Mouse (Mus musculus): ENCODE measurements around the gene Hrh2. TPM values are rescaled to one million over a fixed set of nuclear protein-coding genes. Genes with fewer than 3 reads are reported as not detected.

Hrh2 gene
- under 1 TPM; 0.05 to 0.19 TPM for total RNA-seq (2021)
- long read RNA-seq, experiment 1 = 0 reads
- long read RNA-seq, experiment 2 = 0 reads

DNA sequence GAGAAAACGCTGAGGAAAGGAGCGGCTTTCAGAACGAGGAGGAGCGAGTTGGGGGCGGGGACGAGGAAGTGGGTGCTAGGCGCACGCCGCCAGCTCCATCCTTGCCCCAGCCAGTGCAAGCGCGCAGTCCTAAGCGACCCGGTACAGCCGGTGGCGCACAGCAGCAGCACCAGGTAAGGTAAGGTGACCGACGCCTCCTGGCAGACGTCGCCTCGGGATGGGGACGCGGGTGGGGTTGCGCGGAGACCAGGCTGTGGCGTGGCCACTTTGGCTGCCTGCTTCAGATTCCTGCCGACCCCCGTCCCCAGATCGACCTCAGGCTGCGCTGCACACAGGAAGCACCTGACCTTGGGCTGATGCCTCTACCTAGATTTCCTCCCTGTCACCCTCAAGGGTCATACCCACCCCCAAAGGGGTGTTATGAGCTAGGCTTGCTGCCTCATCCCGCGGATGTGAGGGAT, at the start of gene Hrh2:
Hrh2 (plus strand) TSS at position 109 of the 461 bp plus-strand sequence.
- DNase-seq (ENCODE audit: low spot score) = peak; percentile 29

DNA sequence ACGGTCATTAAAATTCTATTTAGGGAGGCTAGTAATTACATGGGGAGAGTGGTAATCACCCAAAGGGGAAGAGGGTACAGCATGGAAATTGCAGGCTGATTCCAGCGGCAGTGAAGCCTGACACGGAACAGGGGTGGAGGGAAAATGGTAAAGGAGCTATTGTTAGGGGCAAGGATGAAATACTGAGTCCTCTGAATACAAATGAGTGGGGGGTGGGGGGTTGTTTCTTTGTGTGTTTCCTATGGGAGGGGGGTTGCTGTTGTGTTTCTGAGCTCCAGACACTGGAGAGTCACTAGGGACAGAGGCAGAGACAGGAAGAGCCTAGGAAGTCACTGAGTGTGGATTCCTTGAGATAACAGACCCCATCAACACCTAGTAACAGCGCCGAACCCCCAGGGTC, 48.1 kb upstream of the Hrh2 start:
- no peak for DNase-seq (ENCODE audit: low spot score)

DNA sequence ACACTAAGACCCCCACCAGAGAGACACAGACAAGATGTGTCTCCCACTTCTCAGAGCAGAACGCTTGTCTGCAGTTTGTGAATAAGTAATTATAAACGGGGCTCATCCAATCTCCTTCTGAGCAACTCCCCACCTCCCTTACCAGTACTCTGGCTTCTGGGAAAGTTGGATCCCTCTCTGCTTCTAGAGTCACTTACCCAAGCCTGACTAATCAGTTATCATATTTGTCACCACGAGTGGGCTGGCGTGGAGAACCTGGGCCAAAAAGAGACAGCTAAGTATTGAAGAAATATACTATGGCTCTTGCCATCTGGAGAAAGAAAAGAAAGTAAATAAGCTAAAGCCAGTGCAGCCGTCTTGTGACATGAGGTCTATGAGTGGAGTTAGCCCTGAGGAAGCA, 47.3 kb upstream of the Hrh2 start:
- DNase-seq (ENCODE audit: low spot score) = no peak

DNA sequence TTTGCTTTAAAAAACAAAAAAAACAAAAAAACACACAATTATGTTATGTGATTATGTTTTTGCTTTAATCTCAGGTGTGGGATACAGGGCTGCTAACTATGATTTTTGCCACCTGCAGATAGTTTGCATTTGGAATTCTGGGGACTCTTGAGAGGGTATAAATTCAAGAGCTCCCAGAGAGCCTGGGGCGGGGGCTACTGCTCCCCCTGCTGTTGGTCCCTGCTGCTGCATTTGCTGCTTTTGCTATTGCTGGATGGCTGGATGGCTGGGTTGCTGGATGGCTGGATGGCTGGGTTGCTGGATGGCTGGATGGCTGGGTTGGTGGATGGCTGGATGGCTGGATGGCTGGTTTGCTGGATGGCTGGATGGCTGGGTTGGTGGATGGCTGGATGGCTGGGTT, 44.6 kb upstream of the Hrh2 start:
- DNase-seq (ENCODE audit: low spot score) = no peak

DNA sequence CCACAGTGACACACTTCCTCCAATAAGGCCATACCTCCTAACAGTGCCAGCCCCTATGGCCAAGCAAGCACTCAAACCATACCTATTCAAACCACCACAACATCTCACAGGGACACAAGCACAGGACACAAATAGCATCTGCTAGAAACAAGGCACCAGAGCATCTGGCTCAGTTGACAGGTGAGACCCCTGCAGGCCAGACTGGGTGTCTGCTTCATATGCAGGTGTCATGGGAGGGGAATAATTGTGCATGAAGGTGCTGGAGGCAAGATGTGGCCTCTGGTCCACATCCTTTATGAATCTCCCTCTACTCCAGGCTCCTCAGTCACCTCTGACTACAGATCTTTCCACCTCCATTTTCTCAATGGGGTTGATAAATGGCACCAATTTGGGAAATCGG, 39.5 kb upstream of the Hrh2 start:
- no peak for DNase-seq (ENCODE audit: low spot score)

DNA sequence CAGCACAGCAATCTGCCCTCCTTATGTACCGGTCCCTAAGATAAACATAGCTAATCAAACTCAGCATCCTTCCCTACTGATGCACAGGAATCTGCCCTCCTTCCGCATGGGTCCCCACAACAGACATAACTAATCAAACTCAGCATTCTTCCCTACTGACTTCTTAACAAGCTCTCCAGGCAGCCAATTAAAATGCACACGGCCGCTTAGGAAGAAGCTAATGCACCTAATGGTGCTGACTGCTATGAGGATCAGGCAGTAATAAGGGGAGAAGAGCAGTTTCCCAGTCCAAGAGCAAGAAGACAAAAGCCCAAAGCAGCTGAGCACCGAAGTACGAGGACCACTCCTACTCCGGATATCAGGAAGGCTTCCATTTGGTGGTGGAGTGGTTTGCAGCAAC, 39.0 kb upstream of the Hrh2 start:
- no peak for DNase-seq (ENCODE audit: low spot score)

DNA sequence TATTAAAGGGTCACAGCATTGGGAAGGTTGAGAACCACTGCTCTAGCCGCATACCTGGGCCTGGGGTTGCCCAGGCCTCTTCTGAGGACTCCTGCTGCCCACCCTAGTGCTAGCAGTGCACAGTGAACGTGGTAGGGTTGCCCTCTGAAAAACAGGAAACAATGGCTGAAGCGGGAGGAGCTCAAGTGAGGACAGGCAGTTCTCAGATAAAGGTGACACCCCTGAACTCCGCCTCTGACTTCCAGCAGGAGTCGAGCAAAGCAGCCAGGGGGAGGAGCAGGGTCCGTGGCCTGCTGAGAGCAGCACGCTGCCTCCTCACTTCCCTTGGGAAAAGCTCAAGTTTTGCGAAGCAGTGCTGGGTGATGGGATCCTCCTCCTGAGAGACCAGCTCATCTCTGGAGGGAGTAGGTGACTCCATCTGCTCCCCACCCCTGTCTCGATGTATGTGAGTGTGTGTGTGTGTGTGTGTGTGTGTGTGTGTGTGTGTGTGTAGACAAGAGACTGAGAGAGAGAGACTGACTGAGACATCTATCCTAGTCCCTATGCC, 38.2 kb upstream of the Hrh2 start:
- no peak for DNase-seq (ENCODE audit: low spot score)

DNA sequence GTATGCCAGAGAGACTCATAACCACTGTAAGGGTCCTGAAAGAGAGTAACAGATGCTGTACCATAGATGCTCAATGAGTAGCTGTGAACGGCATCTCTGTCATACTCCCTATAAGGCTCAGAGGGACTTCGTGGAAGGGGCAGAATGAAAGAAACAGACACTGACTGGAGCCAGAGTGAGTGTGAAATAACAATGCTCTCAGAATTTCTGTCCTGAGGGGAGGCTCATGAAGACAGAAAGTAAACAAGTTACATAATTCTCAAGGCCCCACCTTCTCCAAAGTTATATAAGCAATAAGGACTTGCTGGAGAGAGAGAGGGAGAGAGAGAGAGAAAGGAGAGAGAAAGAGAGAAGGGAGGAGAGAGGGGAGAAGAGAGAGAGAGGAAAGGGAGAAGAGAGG, 36.1 kb upstream of the Hrh2 start:
- no peak for DNase-seq (ENCODE audit: low spot score)

DNA sequence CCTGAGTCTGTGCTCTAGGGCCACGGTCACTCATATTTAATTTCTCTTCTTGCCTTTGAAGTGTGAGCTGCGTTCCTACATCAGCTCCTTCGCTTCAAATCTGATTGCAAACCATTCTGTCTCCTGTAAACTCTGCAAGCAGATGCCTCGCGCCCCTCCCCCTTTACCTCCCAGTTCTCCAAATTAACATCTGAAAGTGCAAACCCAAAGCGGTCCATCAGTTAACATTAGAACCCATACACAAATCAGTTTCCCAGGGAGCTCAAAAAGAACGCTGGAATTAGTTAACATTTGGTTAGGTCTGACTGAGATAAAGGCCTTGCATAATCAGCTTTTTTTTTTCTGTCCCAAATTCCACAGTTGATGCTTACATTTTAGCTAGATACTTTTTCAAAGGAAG, 32.7 kb upstream of the Hrh2 start:
- no peak for DNase-seq (ENCODE audit: low spot score)

DNA sequence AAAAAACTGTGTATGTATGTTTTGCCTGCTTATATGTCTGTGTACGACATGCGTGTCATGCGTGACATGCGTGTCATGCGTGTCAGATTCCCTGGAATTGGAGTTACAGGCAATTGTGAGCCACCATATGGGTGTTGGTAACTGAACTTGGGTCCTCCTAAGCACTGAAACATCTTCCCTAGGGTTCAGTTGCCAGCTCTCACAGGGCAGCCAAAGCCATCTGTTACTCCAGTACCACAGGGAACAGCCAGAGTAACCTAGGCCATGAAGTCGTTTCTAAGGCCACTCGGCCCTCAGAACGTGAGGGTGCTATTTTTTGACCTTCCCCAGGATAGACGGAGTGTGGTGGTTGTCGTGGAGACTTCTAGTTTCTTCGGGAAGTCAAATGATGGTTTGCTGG, 32.2 kb upstream of the Hrh2 start:
- DNase-seq (ENCODE audit: low spot score) = no peak

DNA sequence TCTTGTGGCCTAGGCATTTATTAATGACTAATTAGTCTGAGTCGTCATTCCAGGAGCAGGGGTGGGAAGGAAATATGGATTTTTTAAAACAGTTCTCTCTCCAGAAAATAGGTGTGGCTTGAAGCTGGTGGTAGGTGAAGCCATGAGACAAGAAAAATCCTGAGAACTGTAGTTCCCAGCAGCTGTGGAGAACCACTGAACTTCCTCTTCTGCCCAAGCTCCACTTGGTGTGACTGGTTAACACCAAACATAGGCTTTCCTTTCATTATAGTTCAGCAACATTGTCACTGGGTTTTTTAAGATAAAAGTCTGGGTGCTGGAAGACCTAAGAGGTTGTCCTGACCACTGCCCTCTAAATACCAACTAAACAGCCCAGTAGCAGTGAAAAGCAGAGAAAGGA, 31.4 kb upstream of the Hrh2 start:
- DNase-seq (ENCODE audit: low spot score) = no peak

DNA sequence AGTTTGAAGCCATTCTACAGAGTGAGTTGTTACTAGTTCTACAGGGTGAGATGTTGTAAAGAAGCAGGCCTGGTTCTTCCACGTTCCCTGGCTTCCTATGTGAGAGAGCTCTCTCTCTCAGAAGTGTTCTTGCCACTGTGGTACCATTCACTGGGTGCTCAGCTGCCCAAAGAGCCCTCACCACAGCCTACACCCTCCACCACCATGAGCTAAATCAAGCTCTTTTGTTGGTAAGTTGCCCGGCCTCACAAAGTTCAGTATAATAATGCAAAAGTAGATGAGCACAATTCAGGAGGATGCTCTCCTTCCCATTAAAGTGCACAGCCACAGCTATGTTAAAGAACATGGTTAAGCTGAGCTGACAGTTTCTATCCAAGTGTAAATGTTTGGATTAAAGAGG, 30.4 kb upstream of the Hrh2 start:
- DNase-seq (ENCODE audit: low spot score) = no peak

DNA sequence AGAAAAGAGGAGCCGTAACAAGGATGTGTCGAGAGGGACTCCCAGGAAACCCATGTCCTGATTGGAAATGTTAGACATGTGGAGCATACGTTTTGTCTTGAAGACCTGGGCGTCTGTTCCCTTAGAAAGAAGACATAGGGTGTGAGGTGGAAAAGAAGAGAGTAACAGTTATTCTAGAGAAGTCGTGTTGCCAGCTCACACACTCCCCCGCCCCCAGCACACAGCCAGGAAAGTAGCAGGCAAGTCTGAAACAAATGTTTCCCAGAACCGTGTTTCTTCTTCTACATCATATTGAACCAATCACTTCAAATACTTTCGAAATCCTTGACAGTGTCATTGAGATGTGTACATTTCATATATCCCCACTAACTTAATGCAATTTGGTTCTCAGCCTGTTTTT, 28.6 kb upstream of the Hrh2 start:
- no peak for DNase-seq (ENCODE audit: low spot score)

DNA sequence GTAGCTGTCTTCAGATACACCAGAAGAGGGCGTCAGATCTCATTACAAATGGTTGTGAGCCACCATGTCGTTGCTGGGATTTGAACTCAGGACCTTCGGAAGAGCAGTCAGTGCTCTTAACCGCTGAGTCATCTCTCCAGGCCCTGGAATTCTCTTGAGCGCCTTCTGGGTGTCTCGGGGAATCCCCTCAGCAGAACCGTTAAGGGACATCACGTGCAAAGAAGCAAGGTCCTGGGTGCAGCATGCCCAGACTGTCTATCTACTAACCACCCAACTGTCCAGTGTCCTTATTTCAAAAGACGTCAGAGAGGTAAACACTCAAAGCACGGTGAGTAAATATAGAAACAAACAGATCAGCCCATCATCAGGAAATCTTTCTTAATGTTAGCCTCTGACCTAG, 27.5 kb upstream of the Hrh2 start:
- no peak for DNase-seq (ENCODE audit: low spot score)

DNA sequence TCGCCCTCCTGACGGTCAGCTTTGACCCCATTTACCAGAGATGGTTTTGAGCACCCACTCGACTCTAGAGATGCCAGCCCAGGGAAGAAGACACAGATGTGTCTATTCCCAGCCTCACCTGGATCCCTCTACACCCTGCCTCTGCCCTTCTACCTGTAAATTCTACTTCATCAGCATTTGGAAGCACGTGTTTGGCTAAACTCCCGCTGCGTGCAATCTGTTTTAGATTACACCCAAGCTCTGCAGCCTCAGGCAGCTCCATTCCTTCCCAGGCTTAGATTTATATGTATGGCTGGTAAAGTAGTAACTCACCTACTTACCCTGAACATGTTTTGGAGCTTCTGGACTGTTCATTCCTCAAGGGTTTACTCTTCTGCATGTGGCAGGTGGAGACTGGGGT, 26.9 kb upstream of the Hrh2 start:
- no peak for DNase-seq (ENCODE audit: low spot score)

DNA sequence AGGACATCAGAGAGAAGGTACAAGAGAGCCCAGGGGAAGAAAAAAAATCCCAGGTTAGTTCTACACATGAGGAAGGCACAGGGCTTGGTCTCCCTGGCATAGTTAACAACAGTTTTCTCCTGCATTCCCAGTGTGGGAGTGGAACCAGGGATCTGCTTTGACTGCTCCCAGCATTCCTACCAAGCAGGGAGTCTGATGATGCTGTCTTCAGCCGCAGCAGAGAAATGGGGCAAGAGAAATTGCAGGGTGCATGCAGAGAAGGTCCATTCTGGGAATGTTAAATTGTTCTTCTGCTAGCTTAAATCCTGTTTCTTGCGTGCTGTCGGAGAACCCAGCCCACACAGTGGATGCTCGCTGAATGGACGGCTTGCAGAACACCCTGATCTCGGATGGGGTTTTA, 26.2 kb upstream of the Hrh2 start:
- DNase-seq (ENCODE audit: low spot score) = no peak

DNA sequence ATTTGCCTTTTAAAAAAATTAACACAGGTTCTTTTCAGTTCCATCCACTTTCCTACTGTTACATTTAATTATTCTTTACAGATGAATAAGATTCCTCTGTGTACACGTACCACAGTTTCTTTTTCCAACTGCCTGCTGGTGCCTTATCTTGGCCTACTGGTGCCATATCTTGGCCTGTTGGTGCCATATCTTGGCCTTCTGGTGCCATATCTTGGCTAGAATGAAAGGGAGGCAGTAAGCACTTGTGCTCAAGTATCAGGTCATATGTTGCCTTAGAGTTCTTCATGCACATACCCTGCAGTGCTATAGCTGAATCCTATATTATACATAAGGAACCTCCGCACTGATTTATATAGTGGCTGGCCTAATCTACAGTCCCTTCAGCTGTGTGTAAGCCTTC, 24.9 kb upstream of the Hrh2 start:
- DNase-seq (ENCODE audit: low spot score) = no peak

DNA sequence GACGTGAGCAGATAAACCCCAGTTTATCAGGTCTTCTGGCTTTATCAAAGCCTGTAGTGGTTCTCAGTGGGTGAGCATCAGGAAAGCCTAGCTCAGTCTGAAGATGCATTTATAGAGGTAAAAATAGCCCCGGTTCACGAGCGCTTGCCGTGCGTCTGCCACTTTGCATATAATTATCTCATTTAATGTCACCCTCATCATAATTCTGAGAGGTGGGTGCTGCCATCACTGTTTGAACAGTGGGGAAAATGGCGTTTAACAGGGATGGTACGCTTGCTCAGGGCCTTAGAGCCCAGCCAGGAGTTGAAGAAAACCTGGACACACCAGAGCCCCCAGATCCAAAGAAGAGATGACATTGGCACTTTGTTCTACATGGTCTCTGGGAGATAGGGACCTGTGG, 23.3 kb upstream of the Hrh2 start:
- no peak for DNase-seq (ENCODE audit: low spot score)

DNA sequence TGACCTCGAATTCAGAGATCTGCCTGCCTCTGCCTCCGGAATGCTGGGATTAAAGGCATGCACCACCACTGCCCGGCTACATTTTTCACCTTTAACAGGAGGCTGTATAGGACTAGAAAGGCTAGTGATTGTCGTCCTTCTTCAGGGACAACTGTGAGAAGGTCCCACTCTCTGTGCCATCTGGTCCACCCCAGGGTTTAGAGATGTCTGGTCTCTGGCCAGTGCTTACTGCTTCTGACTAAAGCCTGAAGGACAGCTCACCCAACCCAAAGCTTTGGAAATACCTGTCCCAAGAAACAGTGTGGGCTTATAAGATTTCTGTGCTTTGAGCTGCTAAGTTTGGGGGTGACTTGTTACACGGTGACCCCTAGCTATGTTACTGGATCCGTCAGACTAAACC, 21.6 kb upstream of the Hrh2 start:
- no peak for DNase-seq (ENCODE audit: low spot score)

DNA sequence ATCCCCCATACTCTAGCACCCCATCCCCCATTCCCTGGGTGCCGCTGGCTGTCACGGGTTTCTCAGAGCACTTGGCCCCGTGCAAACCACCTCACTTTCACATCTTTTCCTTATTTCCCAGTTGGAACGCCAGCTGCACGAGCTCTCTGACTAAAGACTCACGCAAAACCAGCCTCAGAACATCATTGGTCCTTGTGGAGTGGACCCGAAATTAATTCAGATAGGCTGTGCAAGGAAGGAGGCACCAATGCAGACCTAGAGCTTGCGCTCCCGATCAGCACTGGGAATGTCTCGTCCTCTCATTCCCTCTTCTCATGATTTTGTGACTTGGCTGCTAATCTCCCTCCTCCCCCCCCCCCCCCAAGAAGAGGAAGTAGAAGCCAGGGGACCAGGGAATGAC, 20.6 kb upstream of the Hrh2 start:
- DNase-seq (ENCODE audit: low spot score) = no peak

DNA sequence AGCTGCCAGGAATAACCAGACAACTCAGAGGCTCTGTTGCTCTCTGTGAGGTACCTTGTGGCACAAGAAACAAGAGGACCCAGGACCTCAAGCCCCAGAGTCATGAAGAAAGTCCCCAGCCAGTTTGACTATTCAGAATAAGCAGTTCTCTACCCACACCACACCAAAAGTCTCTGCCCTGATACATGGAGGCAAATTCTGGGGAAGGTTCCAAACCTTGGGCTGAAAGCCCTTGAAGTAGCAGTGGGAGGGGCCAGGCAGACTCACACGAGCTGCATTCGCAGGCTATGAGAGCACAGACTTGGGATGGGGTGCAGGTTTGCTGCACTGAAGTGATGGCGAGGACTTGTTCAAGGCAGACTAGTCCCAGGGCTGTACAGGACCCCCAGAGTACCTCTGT, 20.2 kb upstream of the Hrh2 start:
- DNase-seq (ENCODE audit: low spot score) = no peak

DNA sequence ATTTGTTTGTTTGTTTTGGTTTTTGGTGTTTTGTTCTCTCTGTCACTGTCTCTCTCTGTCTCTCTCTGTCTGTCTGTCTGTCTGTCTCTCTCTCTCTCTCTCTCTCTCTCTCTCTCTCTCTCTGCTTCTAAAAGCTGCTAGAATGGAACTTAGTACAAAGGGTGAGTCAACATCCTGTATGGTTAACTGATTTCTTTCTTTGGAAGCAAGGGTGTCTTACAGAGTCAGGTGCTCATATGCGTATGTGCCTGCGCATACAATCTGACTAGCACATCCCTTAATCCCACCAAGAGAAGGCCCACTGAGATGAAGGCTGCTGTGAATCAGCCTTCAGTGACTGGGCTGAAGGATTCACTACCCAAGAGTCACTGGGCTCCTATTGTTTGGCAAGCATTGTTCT, 18.0 kb upstream of the Hrh2 start:
- no peak for DNase-seq (ENCODE audit: low spot score)

DNA sequence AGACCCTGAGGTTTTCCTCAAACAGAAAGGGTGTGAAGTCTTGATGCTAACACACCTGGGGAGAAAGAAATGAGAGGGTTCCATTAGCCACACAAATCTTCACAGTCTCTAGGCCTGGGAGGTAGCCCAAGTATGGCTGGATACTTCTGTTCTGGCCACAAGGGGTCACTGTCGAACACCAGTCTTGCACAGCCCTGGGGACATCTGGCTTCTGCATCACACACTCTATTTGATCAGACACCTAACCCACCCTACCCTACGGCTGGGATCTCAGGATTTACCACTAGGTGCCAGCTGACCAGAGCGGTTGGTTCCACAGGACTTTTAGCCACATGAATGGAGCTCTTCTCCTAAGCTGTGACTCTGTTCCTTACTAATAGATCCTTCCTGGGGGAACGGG, 17.2 kb upstream of the Hrh2 start:
- no peak for DNase-seq (ENCODE audit: low spot score)

DNA sequence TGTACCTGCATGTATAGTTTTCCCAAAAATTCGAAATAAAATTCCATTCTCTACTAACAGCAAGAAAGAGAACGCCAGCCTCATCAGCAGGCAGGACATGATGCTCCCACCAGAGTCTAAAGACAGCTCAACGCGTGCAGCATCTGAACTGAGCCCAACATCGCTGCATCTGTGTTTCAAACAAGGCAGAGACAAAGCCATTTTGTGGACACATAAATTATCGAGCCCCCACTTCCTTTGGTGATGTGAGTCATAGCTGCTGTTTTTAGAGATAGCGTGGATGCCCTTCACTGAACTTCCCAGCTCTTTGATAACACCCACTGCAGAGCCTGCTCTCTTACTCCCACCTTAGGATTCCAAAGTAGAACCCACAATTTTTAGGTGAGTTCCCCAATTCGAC, 16.5 kb upstream of the Hrh2 start:
- DNase-seq (ENCODE audit: low spot score) = no peak
